Mouse (Mus musculus): ENCODE measurements around the gene Ccdc155. TPM values are rescaled to one million over a fixed set of nuclear protein-coding genes. Genes with fewer than 3 reads are reported as not detected.

Ccdc155 gene
- polyA plus RNA-seq, 1 experiment from 2014 or later = 0.07 TPM

DNA sequence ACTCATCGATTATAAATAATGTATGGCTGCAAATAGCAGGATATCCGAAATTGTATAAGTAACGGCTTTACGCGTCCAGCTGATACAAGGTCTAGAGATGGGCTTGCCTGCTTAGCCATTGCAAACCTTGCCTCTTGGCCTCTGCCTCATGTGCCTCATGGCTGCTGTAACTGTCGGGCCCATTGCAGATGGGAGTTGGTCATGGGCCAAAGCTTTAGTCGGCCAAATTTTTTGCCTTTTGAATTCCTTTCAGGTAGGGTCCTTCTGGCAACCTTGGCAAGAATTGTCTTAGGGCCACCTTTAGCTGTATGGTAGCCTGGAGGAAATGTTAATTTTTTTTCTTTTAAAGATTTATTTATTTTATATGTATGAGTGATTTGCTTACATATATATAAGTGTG lies 20.1 kb upstream of the Ccdc155 start:
- H3K36me3 ChIP-seq (replicated peaks) = no peaks in the 10 kb centered on the region
- 73% methylated on average over 7 of the region's 7 CpGs for WGBS (ENCODE audit: insufficient replicate concordance)

DNA sequence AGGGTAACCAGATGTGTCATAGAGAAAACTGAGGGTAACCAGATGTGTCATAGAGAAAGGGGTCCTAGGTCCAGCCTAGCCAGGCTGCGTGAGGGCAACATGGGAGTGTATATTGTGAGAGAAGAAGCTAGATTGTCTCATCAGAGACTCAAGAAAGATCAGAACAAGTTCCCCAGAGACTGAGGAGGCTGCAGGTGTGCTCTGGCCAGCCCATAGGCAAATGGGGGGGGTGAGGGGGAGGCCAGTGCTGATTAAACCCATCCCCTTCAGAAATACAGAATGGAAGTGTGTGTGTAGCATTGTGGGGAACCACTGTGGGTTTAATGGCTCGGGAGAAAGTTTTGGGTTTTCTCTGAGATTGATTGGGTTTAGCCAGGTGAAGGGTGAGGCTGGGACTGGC lies 17.0 kb upstream of the Ccdc155 start:
- H3K4me3 ChIP-seq (replicated peaks) = no peak overlapping the region
- no peaks in the 10 kb centered on the region for H3K4me1 ChIP-seq (replicated peaks)
- H3K9ac ChIP-seq = no peak overlapping the region
- no peak for ATAC-seq (ENCODE audit: insufficient read depth)
- H3K9me3 ChIP-seq (replicated peaks) = no peaks in the 10 kb centered on the region
- no peak overlapping the region for H3K27ac ChIP-seq (replicated peaks)
- peaks cover 10% of the 10 kb centered on the region for H3K27me3 ChIP-seq
- 34% methylated on average over 2 of the region's 2 CpGs for WGBS (ENCODE audit: insufficient replicate concordance)
- no peak overlapping the region for H3K4me2 ChIP-seq
- H3K36me3 ChIP-seq (replicated peaks) = no peaks in the 10 kb centered on the region

More for the DNA sequence above, 20.1 kb upstream of the Ccdc155 start:
- Histone ChIP-seq H3K4me2 (no peak overlapping the region), H3K27me3 (no peaks in the 10 kb centered on the region), H3K4me1 (replicated peaks) (no peaks in the 10 kb centered on the region), H3K9ac (no peak overlapping the region), H3K27ac (replicated peaks) (no peak overlapping the region), H3K4me3 (replicated peaks) (no peak overlapping the region), H3K9me3 (replicated peaks) (no peaks in the 10 kb centered on the region)
- no peak for ATAC-seq (ENCODE audit: insufficient read depth)

DNA sequence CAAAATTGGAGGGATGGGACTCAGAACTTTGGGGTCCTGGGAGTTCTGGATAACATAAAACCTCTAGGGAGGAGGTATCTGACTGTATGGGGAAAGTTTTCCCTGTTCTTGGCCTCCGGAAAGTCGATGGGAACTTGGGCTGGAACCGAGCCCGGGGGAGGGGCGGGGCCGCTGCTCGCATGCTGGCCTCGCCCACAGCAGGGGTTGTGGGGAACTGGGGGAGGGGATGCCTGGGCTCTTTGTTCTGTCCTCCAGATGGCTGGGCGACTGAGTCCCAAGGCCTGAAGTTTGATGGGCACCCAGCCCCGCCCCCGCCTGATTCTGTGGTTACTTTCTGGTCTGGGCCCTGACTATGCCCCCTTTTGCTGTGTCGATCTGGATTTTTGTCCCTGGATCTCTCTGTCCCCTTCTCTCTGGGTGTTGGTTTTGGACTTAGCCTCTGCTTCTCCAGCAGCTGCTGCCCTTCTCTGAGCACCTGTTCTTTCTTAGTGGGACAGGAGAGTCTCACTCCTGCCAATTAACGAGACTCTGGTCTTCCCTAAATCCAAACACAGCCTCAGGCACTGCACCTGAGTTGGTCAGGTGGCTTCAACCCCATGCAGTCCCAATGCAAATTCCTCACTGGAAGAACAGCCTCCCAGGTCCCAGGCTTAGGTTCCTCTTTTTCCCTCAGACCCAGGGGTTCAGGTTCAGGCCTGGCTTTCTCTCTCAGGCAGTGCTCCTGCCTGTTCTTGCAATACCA lies 11.9 kb upstream of the Ccdc155 start:
- Histone ChIP-seq H3K36me3 (replicated peaks) (no peaks in the 10 kb centered on the region), H3K27me3 (peaks cover 46% of the 10 kb centered on the region), H3K27ac (replicated peaks) (no peak overlapping the region), H3K4me3 (replicated peaks) (peak overlapping the region; percentile 50), H3K4me2 (peak overlapping the region; percentile 68), H3K9ac (peak overlapping the region; percentile 21; the same call in 1 of the 2 replicates), H3K9me3 (replicated peaks) (no peaks in the 10 kb centered on the region), H3K4me1 (replicated peaks) (peaks cover 18% of the 10 kb centered on the region)
- WGBS (ENCODE audit: insufficient replicate concordance) = 3% methylated on average over 13 of the region's 13 CpGs
- no peak for ATAC-seq (ENCODE audit: insufficient read depth)

DNA sequence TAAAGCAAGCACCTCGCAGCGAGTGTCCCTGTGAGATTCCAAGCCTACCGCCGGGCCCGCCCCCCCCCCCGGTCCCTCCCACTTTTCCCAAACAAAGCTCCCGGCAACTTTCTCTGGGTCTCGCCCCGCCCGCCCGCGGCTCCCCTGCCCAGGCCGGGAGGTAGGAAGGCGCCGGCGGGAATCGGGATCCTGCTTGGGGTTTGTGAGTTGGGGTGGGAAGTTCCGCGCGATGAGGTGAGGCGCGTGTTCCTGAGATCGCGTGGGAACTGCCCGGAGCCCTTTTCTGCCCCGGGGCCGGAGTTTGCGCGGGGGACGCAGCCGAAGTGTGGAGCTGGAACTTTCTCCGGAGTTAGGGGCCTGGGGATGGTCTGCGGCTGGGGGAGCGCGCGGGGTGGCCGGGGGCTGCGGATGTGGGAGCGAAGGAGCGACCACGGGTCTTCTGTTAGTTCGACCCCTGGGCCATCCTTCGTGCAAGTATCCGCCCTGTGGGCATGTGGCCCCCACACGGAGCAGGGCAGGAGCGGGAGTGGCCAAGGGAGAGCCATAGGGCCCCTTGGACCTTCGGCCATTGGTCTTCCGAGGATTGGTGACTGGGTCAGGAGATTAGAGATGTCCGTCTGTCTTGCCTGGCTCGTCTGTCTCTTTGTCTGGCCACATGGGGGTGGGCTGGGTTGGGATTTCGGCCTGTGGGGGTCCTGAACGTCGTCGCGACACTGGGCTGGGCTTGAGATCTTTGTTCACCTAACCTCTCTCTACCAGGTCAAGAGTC lies 11.2 kb upstream of the Ccdc155 start, which contains the start of gene Tead2:
Gene Tead2 (plus strand): TSS at position 81 of the 769 bp plus-strand sequence.
- H3K4me2 ChIP-seq = peak within 1 kb of the TSS; percentile 68
- H3K4me1 ChIP-seq (replicated peaks) = peaks cover 26% of the 10 kb centered on the region
- WGBS (ENCODE audit: insufficient replicate concordance) = 3% methylated on average over 54 of the region's 55 CpGs
- H3K27me3 ChIP-seq = peaks cover 53% of the 10 kb centered on the region
- H3K4me3 ChIP-seq (replicated peaks) = peak within 1 kb of the TSS; percentile 50
- H3K36me3 ChIP-seq (replicated peaks) = no peaks in the 10 kb centered on the region
- no peaks in the 10 kb centered on the region for H3K9me3 ChIP-seq (replicated peaks)
- 0 out of 2 replicates have a peak within 1 kb of the TSS, but pooled peaks have one; percentile 9 for H3K27ac ChIP-seq (replicated peaks)
- no peak for ATAC-seq (ENCODE audit: insufficient read depth)
- H3K9ac ChIP-seq = peak within 1 kb of the TSS; percentile 21; the same call in 1 of the 2 replicates

DNA sequence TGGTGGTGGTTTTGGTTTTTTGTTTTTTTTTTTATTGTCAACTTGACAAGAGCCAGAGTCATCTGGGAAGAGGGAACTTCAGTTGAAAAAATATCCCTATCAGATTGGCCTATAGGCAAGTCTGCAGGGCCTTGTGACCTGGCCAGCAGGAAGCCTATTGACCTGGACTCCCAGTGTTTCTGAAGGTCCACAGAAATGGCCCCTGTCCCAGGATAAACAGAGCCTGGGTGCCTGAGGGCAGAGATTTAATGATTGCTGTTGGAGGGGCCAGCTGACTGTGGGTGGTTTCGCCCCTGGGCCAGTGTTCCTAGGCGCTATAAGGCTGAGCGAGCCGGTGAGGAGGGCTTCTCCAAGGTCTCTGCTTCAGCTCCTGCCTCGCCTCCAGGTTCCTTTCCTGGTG lies 9.0 kb upstream of the Ccdc155 start:
- Histone ChIP-seq H3K9me3 (replicated peaks) (no peaks in the 10 kb centered on the region), H3K36me3 (replicated peaks) (no peaks in the 10 kb centered on the region), H3K4me2 (no peak overlapping the region), H3K9ac (no peak overlapping the region), H3K4me3 (replicated peaks) (no peak overlapping the region), H3K27ac (replicated peaks) (no peak overlapping the region), H3K4me1 (replicated peaks) (peaks cover 30% of the 10 kb centered on the region), H3K27me3 (peaks cover 64% of the 10 kb centered on the region)
- peak; percentile 41; the same call in 1 of the 2 replicates for ATAC-seq (ENCODE audit: insufficient read depth)
- WGBS (ENCODE audit: insufficient replicate concordance) = 62% methylated on average over 5 of the region's 5 CpGs

DNA sequence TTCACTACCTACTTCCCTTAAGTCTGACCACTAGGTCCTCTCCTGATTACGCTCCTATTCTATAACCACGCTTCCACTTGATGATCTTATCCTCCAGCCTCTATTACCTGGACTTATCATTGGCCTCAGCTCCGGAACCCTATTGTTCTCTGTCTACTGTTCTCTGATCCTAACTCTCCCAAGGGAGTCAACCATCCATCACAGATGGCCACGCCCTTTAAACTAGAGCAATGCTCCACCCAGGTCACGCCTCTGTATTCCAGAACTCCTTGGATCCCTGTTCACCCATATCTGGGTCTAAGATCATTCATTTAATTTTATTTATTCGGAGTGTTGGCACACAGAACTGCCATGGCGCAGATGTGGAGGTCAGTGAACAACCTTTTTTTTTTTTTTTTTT lies 7.7 kb upstream of the Ccdc155 start:
- H3K27ac ChIP-seq (replicated peaks) = no peak overlapping the region
- H3K4me3 ChIP-seq (replicated peaks) = peak overlapping the region; percentile 30; the same call in 1 of the 2 replicates
- WGBS (ENCODE audit: insufficient replicate concordance) = 52% methylated on average over 7 of the region's 7 CpGs
- no peak overlapping the region for H3K9ac ChIP-seq
- peak overlapping the region; percentile 65 for H3K4me2 ChIP-seq
- H3K27me3 ChIP-seq = peaks cover 60% of the 10 kb centered on the region
- no peak for ATAC-seq (ENCODE audit: insufficient read depth)
- H3K4me1 ChIP-seq (replicated peaks) = peaks cover 30% of the 10 kb centered on the region
- no peaks in the 10 kb centered on the region for H3K9me3 ChIP-seq (replicated peaks)
- no peaks in the 10 kb centered on the region for H3K36me3 ChIP-seq (replicated peaks)

DNA sequence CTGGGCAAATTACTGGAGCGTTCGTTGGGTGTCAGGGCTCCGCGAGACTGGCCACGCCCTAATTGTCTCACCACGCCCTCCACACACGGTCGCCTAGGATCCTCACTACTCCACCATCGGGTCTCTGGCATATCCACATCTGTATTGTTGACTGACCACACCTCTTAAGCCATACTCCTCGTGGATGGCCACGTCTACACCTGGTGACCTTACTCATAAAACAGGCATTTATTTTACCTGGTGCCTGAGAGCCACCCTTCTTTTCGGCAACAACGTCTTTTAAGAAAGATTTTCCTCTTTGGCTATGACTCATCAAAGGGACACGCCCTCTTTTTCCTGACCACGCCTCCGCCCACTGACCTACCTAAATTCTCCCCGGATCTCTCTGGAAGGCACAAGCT lies 7.2 kb upstream of the Ccdc155 start, which contains the start of gene Dkkl1:
Gene Dkkl1 (minus strand): TSS at position 297 of the 401 bp plus-strand sequence.
- 1% methylated on average over 17 of the region's 17 CpGs for WGBS (ENCODE audit: insufficient replicate concordance)
- H3K4me1 ChIP-seq (replicated peaks) = peaks cover 30% of the 10 kb centered on the region
- ATAC-seq (ENCODE audit: insufficient read depth) = no peak
- peak within 1 kb of the TSS; percentile 27; the same call in 1 of the 2 replicates for H3K9ac ChIP-seq
- H3K27me3 ChIP-seq = peaks cover 55% of the 10 kb centered on the region
- H3K27ac ChIP-seq (replicated peaks) = no peak within 1 kb of the TSS
- peak within 1 kb of the TSS; percentile 30 for H3K4me3 ChIP-seq (replicated peaks)
- H3K4me2 ChIP-seq = peak within 1 kb of the TSS; percentile 65
- H3K9me3 ChIP-seq (replicated peaks) = no peaks in the 10 kb centered on the region
- no peaks in the 10 kb centered on the region for H3K36me3 ChIP-seq (replicated peaks)

DNA sequence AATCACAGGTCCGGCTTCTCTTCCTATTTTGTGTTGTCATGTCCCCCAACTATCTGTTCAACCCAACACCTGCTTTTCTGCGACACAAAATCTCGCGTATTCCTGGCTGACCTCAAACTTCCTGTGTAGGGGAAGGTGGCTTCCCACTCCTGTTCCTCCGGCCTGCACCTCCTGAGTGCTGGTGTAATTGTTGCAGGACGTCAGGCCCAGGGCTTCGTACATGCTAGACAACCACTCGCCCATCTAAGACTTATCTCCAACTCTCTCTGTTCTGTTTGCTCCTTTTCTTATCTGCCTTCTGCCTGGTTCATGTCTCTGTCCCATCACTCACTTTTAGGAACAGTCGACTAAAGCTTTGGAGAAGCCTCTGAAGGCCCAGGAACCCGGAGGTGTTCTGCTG lies 6.4 kb upstream of the Ccdc155 start:
- Histone ChIP-seq H3K9ac (no peak overlapping the region), H3K4me3 (replicated peaks) (peak overlapping the region; percentile 30; the same call in 1 of the 2 replicates), H3K27me3 (peaks cover 47% of the 10 kb centered on the region), H3K27ac (replicated peaks) (no peak overlapping the region), H3K4me1 (replicated peaks) (peaks cover 29% of the 10 kb centered on the region), H3K36me3 (replicated peaks) (no peaks in the 10 kb centered on the region), H3K4me2 (peak overlapping the region; percentile 65), H3K9me3 (replicated peaks) (no peaks in the 10 kb centered on the region)
- 13% methylated on average over 10 of the region's 10 CpGs for WGBS (ENCODE audit: insufficient replicate concordance)
- no peak for ATAC-seq (ENCODE audit: insufficient read depth)

DNA sequence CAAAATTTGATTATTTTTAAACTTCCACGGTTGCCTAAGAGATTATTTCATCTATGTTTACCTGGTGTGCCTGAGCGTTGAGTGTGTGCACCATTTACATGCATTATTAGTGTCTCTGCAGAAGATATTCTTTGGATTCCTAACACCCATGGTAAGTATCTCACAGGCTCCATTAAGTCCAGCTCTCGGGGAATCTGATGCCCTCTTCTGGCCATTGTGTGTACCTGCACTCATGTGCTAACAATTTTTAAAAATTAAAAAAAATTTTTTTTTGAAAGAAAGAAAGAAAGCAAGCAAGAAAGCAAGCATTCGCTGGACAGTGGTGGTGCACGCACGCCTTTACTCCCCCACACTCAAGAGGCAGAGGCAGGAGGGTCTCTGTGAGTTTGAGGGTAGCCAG lies 3.6 kb upstream of the Ccdc155 start:
- Histone ChIP-seq H3K36me3 (replicated peaks) (no peaks in the 10 kb centered on the region), H3K27ac (replicated peaks) (no peak overlapping the region), H3K4me1 (replicated peaks) (peaks cover 33% of the 10 kb centered on the region), H3K27me3 (peaks cover 26% of the 10 kb centered on the region), H3K9me3 (replicated peaks) (no peaks in the 10 kb centered on the region), H3K9ac (no peak overlapping the region), H3K4me3 (replicated peaks) (no peak overlapping the region), H3K4me2 (no peak overlapping the region)
- ATAC-seq (ENCODE audit: insufficient read depth) = no peak
- 62% methylated on average over 6 of the region's 6 CpGs for WGBS (ENCODE audit: insufficient replicate concordance)

DNA sequence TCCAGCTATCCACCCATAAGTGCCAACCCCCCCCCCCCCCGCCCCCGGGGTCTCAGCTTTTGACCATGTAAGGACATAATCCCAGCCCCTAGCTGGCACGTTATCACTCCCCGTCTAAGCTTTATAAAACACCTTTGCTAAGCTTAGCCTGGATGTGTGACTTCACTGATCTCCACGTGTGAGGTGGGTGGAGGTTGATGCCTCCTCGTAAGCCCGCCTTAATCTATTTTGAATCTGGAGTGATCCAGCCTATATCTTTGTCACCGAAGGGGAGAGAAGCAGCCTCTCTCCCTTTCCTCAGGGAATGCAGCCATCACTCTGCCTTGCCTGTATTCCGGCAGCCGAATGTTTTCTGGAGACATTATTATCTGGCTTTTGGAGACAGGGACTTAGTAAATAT lies 2.0 kb downstream of the Ccdc155 start:
- no peak for ATAC-seq (ENCODE audit: insufficient read depth)
- H3K9me3 ChIP-seq (replicated peaks) = no peaks in the 10 kb centered on the region
- no peak overlapping the region for H3K4me2 ChIP-seq
- 51% methylated on average over 10 of the region's 10 CpGs for WGBS (ENCODE audit: insufficient replicate concordance)
- H3K36me3 ChIP-seq (replicated peaks) = no peaks in the 10 kb centered on the region
- no peak overlapping the region for H3K27ac ChIP-seq (replicated peaks)
- no peak overlapping the region for H3K9ac ChIP-seq
- peaks cover 21% of the 10 kb centered on the region for H3K27me3 ChIP-seq
- no peak overlapping the region for H3K4me3 ChIP-seq (replicated peaks)
- H3K4me1 ChIP-seq (replicated peaks) = peaks cover 13% of the 10 kb centered on the region

DNA sequence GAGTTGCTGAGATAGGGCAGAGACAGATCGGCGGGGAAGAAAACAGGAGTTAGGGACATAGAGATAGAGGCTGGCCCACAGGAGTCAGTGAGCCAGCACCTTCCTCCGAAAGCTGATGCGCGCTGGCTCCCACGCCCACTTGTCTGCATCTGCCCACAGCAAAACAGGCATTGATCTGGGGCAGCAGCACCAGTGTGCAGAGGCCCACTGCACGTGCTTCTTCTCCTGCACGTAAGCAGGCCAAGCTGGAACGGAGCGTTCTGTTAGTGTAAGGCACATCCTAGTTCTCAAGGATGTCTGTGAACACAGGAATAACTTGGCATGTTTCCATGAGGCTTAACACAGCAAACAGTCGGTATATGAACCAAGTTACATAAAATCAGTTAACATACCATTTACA lies 5.7 kb downstream of the Ccdc155 start:
- H3K27me3 ChIP-seq = peaks cover 45% of the 10 kb centered on the region
- no peak for ATAC-seq (ENCODE audit: insufficient read depth)
- WGBS (ENCODE audit: insufficient replicate concordance) = 68% methylated on average over 11 of the region's 11 CpGs

More for the DNA sequence above, 5.7 kb downstream of the Ccdc155 start:
- Histone ChIP-seq H3K9me3 (replicated peaks) (no peaks in the 10 kb centered on the region), H3K27ac (replicated peaks) (no peak overlapping the region), H3K36me3 (replicated peaks) (no peaks in the 10 kb centered on the region), H3K4me3 (replicated peaks) (no peak overlapping the region), H3K9ac (no peak overlapping the region), H3K4me1 (replicated peaks) (no peaks in the 10 kb centered on the region), H3K4me2 (no peak overlapping the region)
